Mouse (Mus musculus) liver, postnatal 0 days (tissue): Measurements from ENCODE around the gene Ttc29.

ENCODE experiments used
- CTCF ChIP-seq: sonication (generic); IDR thresholded peaks from 2 replicates; pipeline ENCODE4 v1.5.1; 2016; ENCODE audit warnings: antibody characterized with exemption, low read depth
- EP300 ChIP-seq: IDR thresholded peaks from 2 replicates; pipeline ENCODE4 v1.6.1; 2016; ENCODE audit warnings: antibody characterized with exemption, low read depth, mild to moderate bottlenecking

DNA sequence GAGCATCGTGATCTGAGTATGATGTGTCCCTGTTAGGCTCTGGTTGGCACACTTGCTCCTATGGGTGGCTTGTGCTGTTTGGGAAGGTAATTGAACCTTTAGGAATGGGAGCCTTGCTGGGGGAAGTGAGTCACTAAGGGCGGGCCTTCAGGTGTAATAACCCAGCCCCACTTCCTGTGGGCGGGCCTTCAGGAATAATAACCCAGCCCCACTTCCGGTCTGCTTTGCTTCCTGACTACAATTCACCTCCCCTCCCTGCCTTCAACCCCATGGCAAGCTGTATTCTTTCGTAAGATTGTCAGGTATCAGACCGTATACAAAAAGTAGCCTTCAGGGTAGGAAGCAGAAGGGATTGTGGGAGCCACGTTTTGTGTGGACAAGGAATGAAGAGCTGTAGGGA, 177.7 kb downstream of the Ttc29 start:
- no peak for TF ChIP-seq EP300
- no peak for TF ChIP-seq CTCF
